Mouse (Mus musculus): ENCODE results near the gene Mitf. TPM values are rescaled to one million over a fixed set of nuclear protein-coding genes. Genes with fewer than 3 reads are reported as not detected.

Gene Mitf
- 0.39 and 0.40 TPM in 2 replicates for polyA plus RNA-seq (2015; fragmentation: Nextera tagmentation; extraction: Ambion mirVana)

GRCm38 (mm10) chr6:97806781-97807743, at the start of gene Mitf:
TSS of gene Mitf (plus strand) at chr6:97807052.
- no peaks in the 10 kb centered on the region for H3K27me3 ChIP-seq (ENCODE audit: control insufficient read depth, insufficient read depth, low read depth, low read length)
- H3K4me1 ChIP-seq (ENCODE audit: control insufficient read depth, low read depth, low read length), result peaks cover 7% of the 10 kb centered on the region
- peak within 1 kb of the TSS; percentile 92 for H3K4me2 ChIP-seq (ENCODE audit: low read depth, low read length)
- ATAC-seq (ENCODE audit: low read depth), result peak; percentile 99
- H3K9me3 ChIP-seq (replicated peaks; ENCODE audit: control insufficient read depth, low read length), result no peaks in the 10 kb centered on the region
- H3K4me3 ChIP-seq (ENCODE audit: low read depth, low read length), result peak within 1 kb of the TSS; percentile 73
- under 1% methylated on average over 51 of the region's 51 CpGs for WGBS (ENCODE audit: insufficient replicate concordance)
- no peaks in the 10 kb centered on the region for H3K36me3 ChIP-seq (ENCODE audit: control insufficient read depth, insufficient read depth)
- H3K9ac ChIP-seq (ENCODE audit: low read depth, low read length), result peak within 1 kb of the TSS; percentile 68
- H3K27ac ChIP-seq (ENCODE audit: low read length), result no peak within 1 kb of the TSS

DNA sequence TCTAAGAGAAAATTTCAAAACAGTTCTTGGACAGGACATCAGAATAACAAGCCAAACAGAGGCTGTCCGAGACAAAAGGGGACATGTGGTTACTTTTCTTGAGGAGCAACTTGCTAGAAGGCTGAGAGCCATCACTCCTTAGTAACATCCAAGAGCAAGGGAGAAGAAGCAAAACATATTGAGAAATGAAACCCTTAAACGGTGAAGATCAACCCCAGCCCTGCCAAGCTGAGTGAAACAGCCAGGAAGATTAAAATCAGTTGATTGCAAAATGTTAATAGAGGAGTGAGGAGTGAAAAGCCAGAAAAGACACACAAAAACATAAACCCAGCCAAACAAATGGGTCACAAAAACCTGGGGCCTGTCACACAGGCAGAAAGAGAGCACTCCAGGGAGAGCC, 49.5 kb upstream of the Mitf start:
- no peaks in the 10 kb centered on the region; the same call in 1 of the 2 replicates for H3K27me3 ChIP-seq (ENCODE audit: control insufficient read depth, insufficient read depth, low read depth, low read length)
- H3K9ac ChIP-seq (ENCODE audit: low read depth, low read length), result no peak overlapping the region
- no peaks in the 10 kb centered on the region for H3K36me3 ChIP-seq (ENCODE audit: control insufficient read depth, insufficient read depth)
- H3K27ac ChIP-seq (ENCODE audit: low read length), result no peak overlapping the region
- 55% methylated on average over 2 of the region's 2 CpGs for WGBS (ENCODE audit: insufficient replicate concordance)
- no peak for ATAC-seq (ENCODE audit: low read depth)
- no peak overlapping the region for H3K4me2 ChIP-seq (ENCODE audit: low read depth, low read length)
- no peaks in the 10 kb centered on the region for H3K9me3 ChIP-seq (replicated peaks; ENCODE audit: control insufficient read depth, low read length)
- H3K4me1 ChIP-seq (ENCODE audit: control insufficient read depth, low read depth, low read length), result no peaks in the 10 kb centered on the region
- H3K4me3 ChIP-seq (ENCODE audit: low read depth, low read length), result no peak overlapping the region

- Histone ChIP-seq H3K36me3 (ENCODE audit: control insufficient read depth, insufficient read depth) (no peaks in the 10 kb centered on the region), H3K4me3 (ENCODE audit: low read depth, low read length) (no peak overlapping the region), H3K27ac (ENCODE audit: low read length) (no peak overlapping the region), H3K9me3 (replicated peaks; ENCODE audit: control insufficient read depth, low read length) (no peaks in the 10 kb centered on the region), H3K27me3 (ENCODE audit: control insufficient read depth, insufficient read depth, low read depth, low read length) (no peaks in the 10 kb centered on the region; the same call in 1 of the 2 replicates), H3K4me2 (ENCODE audit: low read depth, low read length) (no peak overlapping the region), H3K9ac (ENCODE audit: low read depth, low read length) (no peak overlapping the region), H3K4me1 (ENCODE audit: control insufficient read depth, low read depth, low read length) (no peaks in the 10 kb centered on the region)
- ATAC-seq (ENCODE audit: low read depth), result no peak
- 34% methylated on average over 4 of the region's 4 CpGs for WGBS (ENCODE audit: insufficient replicate concordance)
Observed at GRCm38 (mm10) chr6:97758884-97759283, 48.0 kb upstream of the Mitf start.

DNA sequence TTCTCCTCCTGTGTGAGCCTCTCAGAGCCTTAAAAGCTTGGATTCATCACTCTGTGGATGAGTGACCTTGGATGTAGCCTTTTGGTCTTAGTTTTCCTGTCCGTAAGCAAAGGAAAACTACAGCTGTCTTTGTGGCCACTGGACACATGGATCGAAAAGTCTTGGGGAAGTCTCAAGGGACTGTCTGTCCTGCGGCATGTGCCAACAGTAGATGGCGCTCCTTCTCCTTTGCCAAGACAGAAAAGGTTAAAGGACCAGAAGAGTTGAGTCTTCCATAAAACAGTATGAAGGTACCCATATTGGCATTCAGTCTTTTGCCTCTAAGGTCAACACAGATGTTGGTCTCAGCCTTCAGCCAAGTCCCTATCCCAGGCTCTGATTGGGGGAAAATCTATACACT, 47.6 kb upstream of the Mitf start:
- 17% methylated on average over 4 of the region's 4 CpGs for WGBS (ENCODE audit: insufficient replicate concordance)
- no peak overlapping the region for H3K4me3 ChIP-seq (ENCODE audit: low read depth, low read length)
- H3K27me3 ChIP-seq (ENCODE audit: control insufficient read depth, insufficient read depth, low read depth, low read length), result no peaks in the 10 kb centered on the region; the same call in 1 of the 2 replicates

DNA sequence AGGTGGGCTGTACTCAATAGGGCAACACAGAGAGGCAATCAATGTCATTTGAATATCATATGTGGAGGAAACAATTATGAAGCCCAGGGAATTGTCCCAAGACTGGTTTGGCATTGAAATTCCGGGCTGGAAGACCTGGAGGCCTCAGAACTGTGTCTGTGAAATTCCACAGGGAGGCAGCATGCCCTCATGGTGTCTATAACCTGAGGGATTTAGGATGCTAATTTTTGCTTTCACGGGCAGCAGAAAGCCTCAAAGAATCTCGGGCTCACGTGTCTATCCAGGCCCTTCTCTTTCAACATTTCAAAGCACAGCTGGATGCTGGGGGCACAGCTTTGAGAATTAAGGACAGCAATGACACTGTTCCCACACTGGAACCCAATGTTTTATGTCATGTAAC, 45.5 kb upstream of the Mitf start:
- no peak overlapping the region for H3K4me3 ChIP-seq (ENCODE audit: low read depth, low read length)
- no peak overlapping the region for H3K4me2 ChIP-seq (ENCODE audit: low read depth, low read length)
- no peaks in the 10 kb centered on the region for H3K4me1 ChIP-seq (ENCODE audit: control insufficient read depth, low read depth, low read length)
- WGBS (ENCODE audit: insufficient replicate concordance), result 10% methylated on average over 4 of the region's 4 CpGs
- no peaks in the 10 kb centered on the region; the same call in 1 of the 2 replicates for H3K27me3 ChIP-seq (ENCODE audit: control insufficient read depth, insufficient read depth, low read depth, low read length)
- no peak overlapping the region for H3K27ac ChIP-seq (ENCODE audit: low read length)
- no peaks in the 10 kb centered on the region for H3K36me3 ChIP-seq (ENCODE audit: control insufficient read depth, insufficient read depth)
- no peak for ATAC-seq (ENCODE audit: low read depth)
- H3K9me3 ChIP-seq (replicated peaks; ENCODE audit: control insufficient read depth, low read length), result no peaks in the 10 kb centered on the region
- H3K9ac ChIP-seq (ENCODE audit: low read depth, low read length), result no peak overlapping the region

More for the DNA sequence above, 47.6 kb upstream of the Mitf start:
- Histone ChIP-seq H3K36me3 (ENCODE audit: control insufficient read depth, insufficient read depth) (no peaks in the 10 kb centered on the region), H3K9ac (ENCODE audit: low read depth, low read length) (no peak overlapping the region), H3K4me1 (ENCODE audit: control insufficient read depth, low read depth, low read length) (no peaks in the 10 kb centered on the region), H3K4me2 (ENCODE audit: low read depth, low read length) (no peak overlapping the region), H3K27ac (ENCODE audit: low read length) (no peak overlapping the region), H3K9me3 (replicated peaks; ENCODE audit: control insufficient read depth, low read length) (no peaks in the 10 kb centered on the region)
- ATAC-seq (ENCODE audit: low read depth), result no peak

DNA sequence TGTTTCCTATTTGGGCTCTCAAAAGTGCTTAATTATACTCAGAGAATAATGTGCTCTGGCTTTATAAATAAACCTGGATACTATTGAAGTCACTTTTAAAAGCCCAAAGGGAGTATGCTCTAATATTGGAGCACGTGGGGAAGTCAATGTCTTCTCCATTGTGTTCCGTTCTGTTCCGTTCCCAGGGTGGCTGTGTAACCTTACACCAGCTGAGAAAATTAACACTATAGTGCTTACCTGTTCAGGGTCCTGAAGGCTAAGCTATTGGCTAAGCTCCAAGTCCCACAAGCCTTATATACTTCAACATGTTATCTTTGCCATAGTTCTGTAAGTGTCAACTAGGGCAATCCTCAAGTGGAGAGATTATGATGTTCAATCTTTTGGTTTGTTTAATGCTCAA, 42.9 kb upstream of the Mitf start:
- H3K4me3 ChIP-seq (ENCODE audit: low read depth, low read length), result no peak overlapping the region
- H3K36me3 ChIP-seq (ENCODE audit: control insufficient read depth, insufficient read depth), result no peaks in the 10 kb centered on the region
- no peak overlapping the region for H3K4me2 ChIP-seq (ENCODE audit: low read depth, low read length)
- H3K27me3 ChIP-seq (ENCODE audit: control insufficient read depth, insufficient read depth, low read depth, low read length), result no peaks in the 10 kb centered on the region
- WGBS (ENCODE audit: insufficient replicate concordance), result 30% methylated on average over 3 of the region's 3 CpGs
- ATAC-seq (ENCODE audit: low read depth), result no peak
- no peak overlapping the region for H3K9ac ChIP-seq (ENCODE audit: low read depth, low read length)
- H3K9me3 ChIP-seq (replicated peaks; ENCODE audit: control insufficient read depth, low read length), result no peaks in the 10 kb centered on the region
- no peaks in the 10 kb centered on the region for H3K4me1 ChIP-seq (ENCODE audit: control insufficient read depth, low read depth, low read length)
- H3K27ac ChIP-seq (ENCODE audit: low read length), result no peak overlapping the region

DNA sequence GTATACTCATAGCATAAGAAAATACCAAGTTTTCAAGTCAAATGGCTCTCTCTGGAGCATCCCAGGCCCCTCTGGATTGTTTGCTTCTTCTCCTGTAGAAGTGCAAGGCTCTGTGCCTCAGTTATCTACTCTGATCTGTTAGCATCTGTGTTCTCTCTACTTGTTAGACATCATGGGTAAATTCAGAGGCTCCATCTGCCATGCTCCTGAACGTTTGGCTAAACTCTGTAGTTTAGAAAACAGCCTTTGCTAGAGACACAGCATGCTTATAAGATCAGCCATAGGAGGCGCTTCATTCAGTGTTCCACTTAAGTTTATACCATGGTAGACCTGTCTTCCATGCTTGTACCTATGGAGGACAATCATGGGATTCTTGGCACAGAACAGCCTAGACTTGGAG, 39.0 kb upstream of the Mitf start:
- H3K27ac ChIP-seq (ENCODE audit: low read length), result no peak overlapping the region
- H3K27me3 ChIP-seq (ENCODE audit: control insufficient read depth, insufficient read depth, low read depth, low read length), result no peaks in the 10 kb centered on the region
- no peak overlapping the region for H3K4me2 ChIP-seq (ENCODE audit: low read depth, low read length)
- H3K4me3 ChIP-seq (ENCODE audit: low read depth, low read length), result no peak overlapping the region
- no peak for ATAC-seq (ENCODE audit: low read depth)
- H3K9me3 ChIP-seq (replicated peaks; ENCODE audit: control insufficient read depth, low read length), result no peaks in the 10 kb centered on the region
- H3K36me3 ChIP-seq (ENCODE audit: control insufficient read depth, insufficient read depth), result no peaks in the 10 kb centered on the region
- no peaks in the 10 kb centered on the region for H3K4me1 ChIP-seq (ENCODE audit: control insufficient read depth, low read depth, low read length)
- no peak overlapping the region for H3K9ac ChIP-seq (ENCODE audit: low read depth, low read length)
- 61% methylated on average over 2 of the region's 2 CpGs for WGBS (ENCODE audit: insufficient replicate concordance)

DNA sequence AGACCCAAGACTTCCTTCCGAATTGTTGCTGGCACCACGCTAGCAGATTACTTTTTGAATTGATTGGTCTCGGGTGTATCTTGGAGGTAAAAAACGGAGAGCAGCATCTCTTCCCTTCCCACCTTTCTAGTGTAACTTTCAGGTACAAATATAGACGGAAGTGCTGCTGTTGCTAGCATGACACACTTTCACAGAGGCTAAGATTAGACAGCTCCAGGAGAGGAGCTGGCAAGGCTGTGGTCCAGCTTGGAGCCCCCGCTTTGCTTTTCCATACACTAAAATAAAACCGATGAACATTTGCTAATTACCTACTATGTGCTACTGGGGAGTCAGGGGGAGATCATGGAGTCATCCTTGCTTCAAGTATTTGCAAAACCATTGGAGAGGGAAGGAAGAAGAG, 37.3 kb upstream of the Mitf start:
- no peaks in the 10 kb centered on the region for H3K4me1 ChIP-seq (ENCODE audit: control insufficient read depth, low read depth, low read length)
- no peak for ATAC-seq (ENCODE audit: low read depth)
- no peak overlapping the region for H3K9ac ChIP-seq (ENCODE audit: low read depth, low read length)
- no peaks in the 10 kb centered on the region for H3K36me3 ChIP-seq (ENCODE audit: control insufficient read depth, insufficient read depth)
- no peak overlapping the region for H3K27ac ChIP-seq (ENCODE audit: low read length)
- 58% methylated on average over 7 of the region's 7 CpGs for WGBS (ENCODE audit: insufficient replicate concordance)
- H3K4me3 ChIP-seq (ENCODE audit: low read depth, low read length), result no peak overlapping the region
- no peaks in the 10 kb centered on the region for H3K9me3 ChIP-seq (replicated peaks; ENCODE audit: control insufficient read depth, low read length)
- H3K4me2 ChIP-seq (ENCODE audit: low read depth, low read length), result no peak overlapping the region
- H3K27me3 ChIP-seq (ENCODE audit: control insufficient read depth, insufficient read depth, low read depth, low read length), result no peaks in the 10 kb centered on the region

GRCm38 (mm10) chr6:97781316-97781715, 25.5 kb upstream of the Mitf start:
- no peaks in the 10 kb centered on the region for H3K9me3 ChIP-seq (replicated peaks; ENCODE audit: control insufficient read depth, low read length)
- no peaks in the 10 kb centered on the region for H3K27me3 ChIP-seq (ENCODE audit: control insufficient read depth, insufficient read depth, low read depth, low read length)
- no peak overlapping the region for H3K9ac ChIP-seq (ENCODE audit: low read depth, low read length)
- no peaks in the 10 kb centered on the region for H3K36me3 ChIP-seq (ENCODE audit: control insufficient read depth, insufficient read depth)
- no peak overlapping the region for H3K4me3 ChIP-seq (ENCODE audit: low read depth, low read length)
- 51% methylated on average over 5 of the region's 5 CpGs for WGBS (ENCODE audit: insufficient replicate concordance)
- H3K4me2 ChIP-seq (ENCODE audit: low read depth, low read length), result no peak overlapping the region
- no peaks in the 10 kb centered on the region for H3K4me1 ChIP-seq (ENCODE audit: control insufficient read depth, low read depth, low read length)
- ATAC-seq (ENCODE audit: low read depth), result no peak
- H3K27ac ChIP-seq (ENCODE audit: low read length), result no peak overlapping the region
